Mouse (Mus musculus): ENCODE measurements at regions not wholly inside any gene's neighbourhood (a gene's known extent, or its start where the extent isn't known, plus 50 kb on each side); places are given as distances from the start of the nearest gene placed in this dataset.

DNA sequence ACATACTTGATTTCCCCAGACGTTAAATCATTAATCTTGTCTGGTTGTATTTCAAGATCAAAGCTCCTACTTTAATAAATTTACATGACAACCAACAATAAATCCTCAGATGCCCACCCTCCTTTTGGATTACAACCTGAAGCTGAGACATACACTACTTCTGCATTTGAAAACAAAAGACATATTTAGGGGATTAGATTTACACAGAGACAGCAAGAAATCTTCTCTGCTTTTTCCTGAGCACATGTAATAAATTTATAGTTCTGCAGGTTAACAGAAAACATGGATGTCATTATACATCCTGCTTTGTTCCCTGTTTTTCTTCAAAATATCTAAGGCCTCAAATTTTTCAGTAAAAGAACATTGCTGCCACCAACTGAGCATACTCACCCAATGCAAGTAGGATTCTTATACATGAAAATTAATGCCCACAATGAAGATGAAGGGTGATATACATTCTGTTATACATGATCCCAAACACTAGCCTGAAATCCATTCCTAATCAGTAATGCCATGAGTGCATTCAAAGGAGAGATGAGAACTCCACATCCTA, 166.4 kb upstream of the Fscb start:
- no peaks in the 10 kb centered on the region for H3K36me3 ChIP-seq (ENCODE audit: insufficient read depth, low read length)
- DNase-seq (ENCODE audit: low spot score) (peak; percentile 72), ATAC-seq (peak; percentile 53; the same call in 1 of the 2 replicates)
- H3K27ac ChIP-seq = no peak overlapping the region
- H3K4me2 ChIP-seq (ENCODE audit: low read depth, low read length) = no peak overlapping the region
- WGBS = 48% methylated on average over 1 of the region's 1 CpGs
- H3K27me3 ChIP-seq (ENCODE audit: insufficient read depth, low read length) = no peaks in the 10 kb centered on the region
- H3K9ac ChIP-seq (replicated peaks; ENCODE audit: low read length) = no peak overlapping the region
- peak; percentile 66 for TF ChIP-seq CTCF (IDR thresholded peaks at IDR 0.05; ENCODE audit: low read depth)
- no peaks in the 10 kb centered on the region for H3K4me1 ChIP-seq (ENCODE audit: insufficient read depth, low read length)
- no peak overlapping the region for H3K4me3 ChIP-seq (ENCODE audit: low read length)
- no peaks in the 10 kb centered on the region for H3K9me3 ChIP-seq (ENCODE audit: low read length)

DNA sequence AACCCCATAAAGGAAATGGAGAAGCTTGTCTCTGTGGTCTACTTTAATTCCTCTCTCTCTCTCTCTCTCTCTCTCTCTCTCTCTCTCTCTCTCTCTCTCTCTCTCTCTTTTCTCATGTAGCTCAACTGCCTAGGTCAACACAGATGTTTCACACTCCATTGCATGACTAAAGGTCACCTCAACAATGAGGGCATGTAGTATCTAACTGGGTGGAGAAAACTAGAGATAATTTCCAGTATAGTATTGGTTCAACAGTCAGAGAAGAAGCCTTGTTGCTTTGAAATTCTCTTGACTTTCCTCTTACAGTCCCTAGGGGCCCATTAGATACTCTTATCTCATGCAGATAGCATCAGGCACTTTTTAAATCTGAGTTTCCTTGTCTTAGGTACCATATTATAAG, 140.4 kb upstream of the Fscb start:
- Histone ChIP-seq H3K4me1 (ENCODE audit: insufficient read depth, low read length) (no peaks in the 10 kb centered on the region), H3K9ac (replicated peaks; ENCODE audit: low read length) (no peak overlapping the region), H3K27ac (no peak overlapping the region), H3K27me3 (ENCODE audit: insufficient read depth, low read length) (no peaks in the 10 kb centered on the region), H3K36me3 (ENCODE audit: insufficient read depth, low read length) (no peaks in the 10 kb centered on the region), H3K4me3 (ENCODE audit: low read length) (no peak overlapping the region), H3K4me2 (ENCODE audit: low read depth, low read length) (no peak overlapping the region), H3K9me3 (ENCODE audit: low read length) (no peaks in the 10 kb centered on the region)
- ATAC-seq (no peak), DNase-seq (ENCODE audit: low spot score) (no peak)
- no peak for TF ChIP-seq CTCF (IDR thresholded peaks at IDR 0.05; ENCODE audit: low read depth)

Measured in hindbrain, postnatal 0 days (tissue).